Mouse (Mus musculus) brain, embryonic 14.5 days (tissue): Measurements from ENCODE around the gene Hs1bp3.

Source experiments
- CTCF ChIP-seq: fragments of 200-500 bp; IDR thresholded peaks from 2 replicates; pipeline ENCODE4 v1.5.1; 2012; ENCODE audit warnings: inconsistent platforms, mild to moderate bottlenecking, moderate library complexity, borderline replicate concordance; ENCODE audit not compliant: insufficient read depth, insufficient read length; ENCODE audit errors: extremely low read depth
- POLR2A ChIP-seq: fragments of 200-500 bp; IDR thresholded peaks from 2 replicates; pipeline ENCODE4 v1.6.1; 2012; ENCODE audit warnings: mild to moderate bottlenecking, inconsistent platforms, borderline replicate concordance; ENCODE audit not compliant: poor library complexity, insufficient read depth, insufficient read length, severe bottlenecking; ENCODE audit errors: extremely low read depth

DNA sequence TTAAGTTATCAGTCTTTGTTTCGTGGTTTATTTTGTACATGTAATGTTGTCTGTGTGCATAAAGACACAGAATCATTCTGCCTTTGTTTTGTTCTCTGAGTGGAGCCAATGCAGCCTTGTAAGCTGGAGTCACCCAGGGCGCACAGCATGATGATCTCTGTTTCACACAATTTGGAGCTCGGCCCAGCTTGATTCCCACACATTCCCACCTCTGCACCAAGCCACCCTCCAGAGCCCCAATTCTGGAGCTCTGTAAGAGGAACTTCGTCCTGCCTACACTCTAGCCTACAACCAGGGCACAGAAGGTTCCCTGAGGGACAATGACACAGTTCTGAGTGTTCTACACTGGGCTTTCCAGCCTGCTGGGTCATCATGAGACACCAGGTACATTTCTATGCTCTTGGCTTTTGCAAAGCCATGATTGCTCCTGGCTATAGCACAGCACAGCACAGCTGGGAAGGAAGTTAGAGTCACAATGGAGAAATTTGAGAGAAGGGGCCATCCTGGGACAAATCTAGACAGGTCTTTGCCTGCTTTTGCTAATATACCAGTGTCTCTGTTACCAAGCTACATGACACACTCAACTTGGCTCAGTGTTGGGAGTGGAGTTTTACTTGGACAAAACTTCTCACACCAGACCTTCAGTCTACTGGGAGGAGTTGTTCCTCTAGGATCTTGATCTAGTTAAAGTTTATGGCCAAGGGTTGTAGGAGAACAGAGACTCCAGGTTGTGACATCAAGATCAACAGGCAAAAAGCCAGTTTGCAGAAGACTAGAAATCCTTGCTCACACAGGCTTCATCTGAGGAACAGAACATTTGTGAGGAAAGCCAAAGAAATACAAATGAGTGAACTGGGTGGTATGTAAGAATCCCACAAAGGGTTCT is 75.5 kb downstream of the Hs1bp3 start:
- TF ChIP-seq CTCF: no peak
- no peak for TF ChIP-seq POLR2A
